Mouse (Mus musculus): ENCODE measurements around the gene Selp.

Gene Selp

DNA sequence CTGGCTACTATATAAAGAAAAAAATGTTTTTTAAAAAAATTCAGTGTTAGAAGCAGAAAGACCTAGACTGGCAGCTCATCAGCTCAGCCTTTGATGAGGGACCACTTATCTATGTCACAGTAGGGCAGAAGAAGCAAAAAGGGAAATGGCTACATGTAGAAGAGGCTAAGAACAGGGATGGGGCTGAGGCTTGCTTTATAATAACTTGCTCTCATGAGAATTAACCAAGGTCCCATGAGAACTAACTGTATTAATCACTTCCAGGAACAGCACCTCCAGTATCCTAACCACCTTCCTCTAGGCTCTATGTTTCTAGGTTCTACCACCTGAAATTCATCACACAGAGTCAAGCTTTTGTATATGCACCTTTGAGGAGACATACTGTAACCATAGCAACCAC is 61.8 kb downstream of the Selp start:
- DNase-seq (ENCODE audit: low spot score in 2 of 2) = no peak

- DNase-seq (ENCODE audit: low spot score in 2 of 2) = no peak
Measured at GRCm38 (mm10) chr1:164178429-164178828, 63.4 kb downstream of the Selp start.

GRCm38 (mm10) chr1:164184142-164184870 is 69.2 kb downstream of the Selp start:
- peak; percentile 57 to 82 for DNase-seq (ENCODE audit: low spot score in 2 of 2)

DNA sequence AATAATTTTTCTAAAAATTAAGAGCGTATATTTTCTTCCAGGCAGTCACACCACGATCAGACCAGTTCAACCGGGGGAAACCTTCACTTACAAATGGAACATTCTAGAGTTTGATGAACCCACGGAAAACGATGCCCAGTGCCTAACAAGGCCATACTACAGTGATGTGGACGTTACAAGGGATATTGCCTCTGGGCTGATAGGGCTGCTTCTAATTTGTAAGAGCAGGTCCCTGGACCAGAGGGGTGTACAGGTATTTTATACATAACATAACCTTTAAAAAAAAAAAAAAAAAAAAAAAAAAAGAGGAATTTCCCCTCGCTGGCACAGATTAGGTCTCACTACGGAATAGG is 69.8 kb downstream of the Selp start:
- no peak for DNase-seq (ENCODE audit: low spot score in 2 of 2)

GRCm38 (mm10) chr1:164185316-164185715 is 70.3 kb downstream of the Selp start:
- DNase-seq (ENCODE audit: low spot score in 2 of 2) = no peak

- no peak for DNase-seq (ENCODE audit: low spot score in 2 of 2)
Measured at GRCm38 (mm10) chr1:164187002-164187560, 72.0 kb downstream of the Selp start.

DNA sequence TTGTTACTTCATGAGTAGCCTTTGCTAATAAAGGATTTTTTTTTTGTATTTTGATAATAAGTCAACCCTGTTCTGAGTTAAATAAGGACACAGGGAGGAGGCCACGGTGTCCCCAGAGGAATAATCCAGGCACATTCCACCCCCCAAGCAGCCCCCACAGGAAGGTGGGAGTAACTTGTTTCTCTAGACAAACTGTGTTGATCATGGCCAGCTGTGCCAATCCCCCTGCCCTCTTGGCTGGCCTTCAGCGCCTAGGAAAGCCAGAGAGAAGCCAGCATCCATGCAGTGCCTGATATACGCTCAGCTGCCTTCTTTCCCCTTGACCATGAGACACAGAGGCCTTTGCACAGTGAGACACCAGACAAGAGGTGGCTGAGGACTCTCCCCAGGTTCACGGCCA is 84.5 kb downstream of the Selp start:
- no peak for DNase-seq (ENCODE audit: low spot score in 2 of 2)

Data from spleen, postnatal 4 days (tissue).